Mouse (Mus musculus): ENCODE results near the gene Kif27.

- no peak for TF ChIP-seq CTCF (IDR thresholded peaks at IDR 0.05; ENCODE audit: low read depth)
- TF ChIP-seq EP300 (IDR thresholded peaks at IDR 0.05; ENCODE audit: low read depth) = no peak
These were observed 82.7 kb downstream of the Kif27 start for GRCm38 (mm10) chr13:58276256-58276655.

Measured in liver, embryonic 14.5 days (tissue).